Mouse (Mus musculus) forebrain, embryonic 12.5 days (tissue): ENCODE measurements around the gene 2310034C09Rik. TPM values are rescaled to one million over a fixed set of nuclear protein-coding genes. Genes with fewer than 3 reads are reported as not detected.
"Not testable (repeated sequence)": the region's sequence is repeated elsewhere in the genome, so short reads cannot be mapped to it uniquely, and the experiment has no call there.

ENCODE experiments used
- ATAC-seq: fragments of 200-750 bp; cut with Nextera tagmentation; 2 replicates; pipeline ENCODE4 v1.8.0; 2017; ENCODE audit warnings: moderate TSS enrichment; ENCODE audit not compliant: low FRiP score
- H3K27ac ChIP-seq: fragments of 300-500 bp; sonication (generic); 2 replicates; pipeline ENCODE4 v1.5.1; 2016; ENCODE audit warnings: mild to moderate bottlenecking
- H3K27me3 ChIP-seq: fragments of 300-500 bp; sonication (generic); 2 replicates; pipeline ENCODE4 v1.6.1; 2016; ENCODE audit warnings: mild to moderate bottlenecking
- H3K36me3 ChIP-seq: fragments of 300-500 bp; sonication (generic); replicated peaks from 2 replicates; pipeline ENCODE4 v1.6.1; 2016; ENCODE audit warnings: mild to moderate bottlenecking
- H3K4me1 ChIP-seq: fragments of 300-500 bp; sonication (generic); 2 replicates; pipeline ENCODE4 v1.6.1; 2016
- H3K4me2 ChIP-seq: fragments of 300-500 bp; sonication (generic); 2 replicates; pipeline ENCODE4 v1.6.1; 2016; ENCODE audit warnings: mild to moderate bottlenecking, moderate library complexity
- H3K4me3 ChIP-seq: fragments of 300-500 bp; sonication (generic); replicated peaks from 2 replicates; pipeline ENCODE4 v1.5.1; 2016; ENCODE audit warnings: mild to moderate bottlenecking
- H3K9ac ChIP-seq: fragments of 300-500 bp; sonication (generic); 2 replicates; pipeline ENCODE4 v1.6.1; 2016; ENCODE audit warnings: mild to moderate bottlenecking
- H3K9me3 ChIP-seq: fragments of 300-500 bp; sonication (generic); 2 replicates; pipeline ENCODE4 v1.6.1; 2016
- WGBS: fragments of 180-500 bp; shearing (Covaris S2); methylation state at CpG from one replicate; pipeline ENCODE4 v1.1.7; 2016; 5-methylcytosine and 5-hydroxymethylcytosine counted together
- polyA plus RNA-seq: library from polyadenylated mRNA; unstranded; fragments of >200 nt; fragmentation: Nextera tagmentation; extraction: Ambion mirVana; gene quantifications from 2 replicates; pipeline ENCODE4 v1.2.1, GENCODE M21; 2016

Gene 2310034C09Rik
- polyA plus RNA-seq = not detected in 2 replicates

- ATAC-seq, H3K9me3 ChIP-seq, H3K27ac ChIP-seq, H3K27me3 ChIP-seq, H3K9ac ChIP-seq, H3K36me3 ChIP-seq, H3K4me1 ChIP-seq, H3K4me3 ChIP-seq, H3K4me2 ChIP-seq: not testable (repeated sequence)
- 99% methylated on average over 3 of the region's 3 CpGs for WGBS
Measured at GRCm38 (mm10) chr16:88758547-88758946, at the start of gene 2310034C09Rik. 2310034C09Rik (plus strand) TSS chr16:88758847.

- no peaks in the 10 kb centered on the region for H3K27me3 ChIP-seq
Measured at GRCm38 (mm10) chr16:88710757-88711156, 47.9 kb upstream of the 2310034C09Rik start.

GRCm38 (mm10) chr16:88711245-88711644 lies 47.4 kb upstream of the 2310034C09Rik start:
- no peak overlapping the region for H3K4me2 ChIP-seq
- no peaks in the 10 kb centered on the region for H3K36me3 ChIP-seq
- ATAC-seq = no peak
- no peak overlapping the region for H3K27ac ChIP-seq
- H3K9me3 ChIP-seq = no peaks in the 10 kb centered on the region
- H3K4me1 ChIP-seq = no peaks in the 10 kb centered on the region
- H3K9ac ChIP-seq = no peak overlapping the region
- WGBS = 90% methylated on average over 6 of the region's 6 CpGs
- no peak overlapping the region for H3K4me3 ChIP-seq
- no peaks in the 10 kb centered on the region for H3K27me3 ChIP-seq

More at GRCm38 (mm10) chr16:88710757-88711156, 47.9 kb upstream of the 2310034C09Rik start:
- H3K9me3 ChIP-seq = no peaks in the 10 kb centered on the region
- H3K4me2 ChIP-seq = no peak overlapping the region
- H3K4me3 ChIP-seq = no peak overlapping the region
- H3K36me3 ChIP-seq = no peaks in the 10 kb centered on the region
- no peaks in the 10 kb centered on the region for H3K4me1 ChIP-seq
- no peak overlapping the region for H3K9ac ChIP-seq
- no peak for ATAC-seq
- no peak overlapping the region for H3K27ac ChIP-seq
- 80% methylated on average over 4 of the region's 4 CpGs for WGBS

- H3K4me2 ChIP-seq = no peak overlapping the region
- H3K27ac ChIP-seq = no peak overlapping the region
- H3K4me3 ChIP-seq = no peak overlapping the region
- no peaks in the 10 kb centered on the region for H3K4me1 ChIP-seq
- no peak overlapping the region for H3K9ac ChIP-seq
- H3K36me3 ChIP-seq = no peaks in the 10 kb centered on the region
- H3K27me3 ChIP-seq = no peaks in the 10 kb centered on the region
- no peak for ATAC-seq
- H3K9me3 ChIP-seq = no peaks in the 10 kb centered on the region
Measured at GRCm38 (mm10) chr16:88716549-88716948, 42.1 kb upstream of the 2310034C09Rik start.

GRCm38 (mm10) chr16:88720031-88720430 lies 38.6 kb upstream of the 2310034C09Rik start:
- H3K9me3 ChIP-seq = no peaks in the 10 kb centered on the region
- WGBS = 26% methylated on average over 1 of the region's 1 CpGs
- H3K27ac ChIP-seq = no peak overlapping the region
- no peak for ATAC-seq
- no peak overlapping the region for H3K4me2 ChIP-seq
- H3K27me3 ChIP-seq = no peaks in the 10 kb centered on the region
- H3K9ac ChIP-seq = no peak overlapping the region
- no peaks in the 10 kb centered on the region for H3K36me3 ChIP-seq
- no peak overlapping the region for H3K4me3 ChIP-seq
- no peaks in the 10 kb centered on the region for H3K4me1 ChIP-seq

GRCm38 (mm10) chr16:88728812-88729275 lies 29.8 kb upstream of the 2310034C09Rik start, which contains the start of gene Krtap13-1:
Krtap13-1 (plus strand) TSS chr16:88728862.
- Histone ChIP-seq H3K9me3 (no peaks in the 10 kb centered on the region), H3K36me3 (no peaks in the 10 kb centered on the region), H3K4me2 (no peak within 1 kb of the TSS), H3K4me3 (no peak within 1 kb of the TSS), H3K9ac (no peak within 1 kb of the TSS), H3K27me3 (no peaks in the 10 kb centered on the region), H3K4me1 (no peaks in the 10 kb centered on the region), H3K27ac (no peak within 1 kb of the TSS)
- ATAC-seq = no peak
- WGBS = 85% methylated on average over 4 of the region's 4 CpGs

GRCm38 (mm10) chr16:88735391-88735790 lies 23.3 kb upstream of the 2310034C09Rik start:
- Histone ChIP-seq H3K4me1 (no peaks in the 10 kb centered on the region), H3K4me3 (no peak overlapping the region), H3K27me3 (no peaks in the 10 kb centered on the region), H3K9me3 (no peaks in the 10 kb centered on the region), H3K36me3 (no peaks in the 10 kb centered on the region), H3K9ac (no peak overlapping the region), H3K27ac (no peak overlapping the region), H3K4me2 (no peak overlapping the region)
- WGBS = 85% methylated on average over 2 of the region's 2 CpGs
- ATAC-seq = no peak

- H3K4me3 ChIP-seq = no peak overlapping the region
- no peaks in the 10 kb centered on the region for H3K9me3 ChIP-seq
- 77% methylated on average over 4 of the region's 4 CpGs for WGBS
- no peaks in the 10 kb centered on the region for H3K4me1 ChIP-seq
- no peak overlapping the region for H3K27ac ChIP-seq
- no peak overlapping the region for H3K4me2 ChIP-seq
- H3K36me3 ChIP-seq = no peaks in the 10 kb centered on the region
- no peak for ATAC-seq
- no peaks in the 10 kb centered on the region for H3K27me3 ChIP-seq
- no peak overlapping the region for H3K9ac ChIP-seq
Measured at GRCm38 (mm10) chr16:88744750-88745340, 13.8 kb upstream of the 2310034C09Rik start.

GRCm38 (mm10) chr16:88747943-88748342 lies 10.7 kb upstream of the 2310034C09Rik start:
- Histone ChIP-seq H3K27ac (no peak overlapping the region), H3K4me1 (no peaks in the 10 kb centered on the region), H3K4me3 (no peak overlapping the region), H3K27me3 (no peaks in the 10 kb centered on the region), H3K4me2 (no peak overlapping the region), H3K36me3 (no peaks in the 10 kb centered on the region), H3K9me3 (no peaks in the 10 kb centered on the region), H3K9ac (no peak overlapping the region)
- WGBS = 68% methylated on average over 4 of the region's 4 CpGs
- ATAC-seq = no peak

GRCm38 (mm10) chr16:88751535-88751934 lies 7.1 kb upstream of the 2310034C09Rik start, which contains the start of gene Krtap13:
Krtap13 (minus strand) TSS chr16:88751635.
- not testable (repeated sequence) for H3K9ac ChIP-seq, H3K4me2 ChIP-seq, H3K4me3 ChIP-seq, H3K27me3 ChIP-seq, H3K36me3 ChIP-seq, ATAC-seq, H3K9me3 ChIP-seq, H3K27ac ChIP-seq, H3K4me1 ChIP-seq
- WGBS = 91% methylated on average over 3 of the region's 3 CpGs

GRCm38 (mm10) chr16:88774106-88774505 lies 15.5 kb downstream of the 2310034C09Rik start, which contains the start of gene 2310057N15Rik:
2310057N15Rik (minus strand) TSS chr16:88774206.
- Histone ChIP-seq H3K9me3 (no peaks in the 10 kb centered on the region), H3K27me3 (no peaks in the 10 kb centered on the region), H3K4me1 (no peaks in the 10 kb centered on the region), H3K27ac (no peak within 1 kb of the TSS), H3K9ac (no peak within 1 kb of the TSS), H3K4me2 (no peak within 1 kb of the TSS), H3K36me3 (no peaks in the 10 kb centered on the region), H3K4me3 (no peak within 1 kb of the TSS)
- 90% methylated on average over 2 of the region's 2 CpGs for WGBS
- no peak for ATAC-seq

GRCm38 (mm10) chr16:88777596-88777995 lies 18.9 kb downstream of the 2310034C09Rik start, which contains the start of gene Gm5965:
Gm5965 (plus strand) TSS chr16:88777896.
- Histone ChIP-seq H3K9me3 (no peaks in the 10 kb centered on the region), H3K4me3 (no peak within 1 kb of the TSS)
- 93% methylated on average over 6 of the region's 6 CpGs for WGBS

GRCm38 (mm10) chr16:88786786-88787185 lies 28.1 kb downstream of the 2310034C09Rik start:
- H3K4me2 ChIP-seq = no peak overlapping the region
- no peak overlapping the region for H3K9ac ChIP-seq
- H3K4me1 ChIP-seq = no peaks in the 10 kb centered on the region
- no peak overlapping the region for H3K27ac ChIP-seq
- no peaks in the 10 kb centered on the region for H3K27me3 ChIP-seq
- 74% methylated on average over 2 of the region's 2 CpGs for WGBS
- no peak overlapping the region for H3K4me3 ChIP-seq
- ATAC-seq = no peak
- H3K9me3 ChIP-seq = no peaks in the 10 kb centered on the region
- H3K36me3 ChIP-seq = no peaks in the 10 kb centered on the region

More at GRCm38 (mm10) chr16:88777596-88777995, 18.9 kb downstream of the 2310034C09Rik start, which contains the start of gene Gm5965:
- no peak for ATAC-seq
- Histone ChIP-seq H3K4me2 (no peak within 1 kb of the TSS), H3K36me3 (no peaks in the 10 kb centered on the region), H3K9ac (no peak within 1 kb of the TSS), H3K4me1 (no peaks in the 10 kb centered on the region), H3K27me3 (no peaks in the 10 kb centered on the region), H3K27ac (no peak within 1 kb of the TSS)
